Mouse (Mus musculus): ENCODE measurements around the gene Cdc16.
"Not testable (repeated sequence)": the region's sequence is repeated elsewhere in the genome, so short reads cannot be mapped to it uniquely, and the experiment has no call there.

The Cdc16 gene

GRCm38 (mm10) chr8:13756982-13757804 is at the start of gene Cdc16:
Gene Cdc16 (plus strand): TSS chr8:13757676.
- DNase-seq (ENCODE audit: low read depth, low spot score) = peak; percentile 94

GRCm38 (mm10) chr8:13708514-13708913 is 49.0 kb upstream of the Cdc16 start:
- DNase-seq (ENCODE audit: low read depth, low spot score) = no peak

GRCm38 (mm10) chr8:13718980-13719379 is 38.5 kb upstream of the Cdc16 start:
- no peak for DNase-seq (ENCODE audit: low read depth, low spot score)

GRCm38 (mm10) chr8:13725722-13726121 is 31.8 kb upstream of the Cdc16 start:
- DNase-seq (ENCODE audit: low read depth, low spot score) = peak; percentile 78

- DNase-seq (ENCODE audit: low read depth, low spot score) = no peak
These were observed 29.9 kb upstream of the Cdc16 start for GRCm38 (mm10) chr8:13727469-13728094.

- peak; percentile 40 for DNase-seq (ENCODE audit: low read depth, low spot score)
These were observed 17.1 kb upstream of the Cdc16 start for GRCm38 (mm10) chr8:13740323-13740770.

- no peak for DNase-seq (ENCODE audit: low read depth, low spot score)
These were observed 16.5 kb upstream of the Cdc16 start for GRCm38 (mm10) chr8:13740817-13741613.

- DNase-seq (ENCODE audit: low read depth, low spot score) = not testable (repeated sequence)
These were observed 11.3 kb upstream of the Cdc16 start for GRCm38 (mm10) chr8:13746212-13746611.

- DNase-seq (ENCODE audit: low read depth, low spot score) = peak; percentile 24
These were observed 9.8 kb upstream of the Cdc16 start for GRCm38 (mm10) chr8:13747626-13748025.

- DNase-seq (ENCODE audit: low read depth, low spot score) = peak; percentile 74
These were observed 3.8 kb upstream of the Cdc16 start for GRCm38 (mm10) chr8:13753680-13754079.

GRCm38 (mm10) chr8:13756480-13756879 is 996 bp upstream of the Cdc16 start:
- no peak for DNase-seq (ENCODE audit: low read depth, low spot score)

GRCm38 (mm10) chr8:13757805-13758727 is 590 bp downstream of the Cdc16 start:
- peak; percentile 55 for DNase-seq (ENCODE audit: low read depth, low spot score)

GRCm38 (mm10) chr8:13769206-13769605 is 11.7 kb downstream of the Cdc16 start:
- no peak for DNase-seq (ENCODE audit: low read depth, low spot score)

- DNase-seq (ENCODE audit: low read depth, low spot score) = no peak
These were observed 23.1 kb downstream of the Cdc16 start for GRCm38 (mm10) chr8:13780536-13780935.

GRCm38 (mm10) chr8:13785250-13785763 is 27.8 kb downstream of the Cdc16 start, which contains the start of gene Upf3a:
Gene Upf3a (plus strand): TSS chr8:13785615.
- DNase-seq (ENCODE audit: low read depth, low spot score) = peak; percentile 96

- DNase-seq (ENCODE audit: low read depth, low spot score) = peak; percentile 97
These were observed 28.4 kb downstream of the Cdc16 start for GRCm38 (mm10) chr8:13785764-13786299.

- no peak for DNase-seq (ENCODE audit: low read depth, low spot score)
These were observed 32.1 kb downstream of the Cdc16 start for GRCm38 (mm10) chr8:13789606-13790005.

GRCm38 (mm10) chr8:13793097-13793745 is 35.7 kb downstream of the Cdc16 start:
- DNase-seq (ENCODE audit: low read depth, low spot score) = no peak

- DNase-seq (ENCODE audit: low read depth, low spot score) = no peak
These were observed 36.2 kb downstream of the Cdc16 start for GRCm38 (mm10) chr8:13793746-13794101.

GRCm38 (mm10) chr8:13797676-13798075 is 40.2 kb downstream of the Cdc16 start:
- DNase-seq (ENCODE audit: low read depth, low spot score) = no peak

Measured in brain, adult 2 months (tissue).